8 mouse cellular contexts compared by ENCODE assay signal in genomic region chr7:63858571-63859152, GRCm38 (mm10). TPM values are rescaled to one million over a fixed set of nuclear protein-coding genes. Genes with fewer than 3 reads are reported as not detected.
A peak's percentile ranks its signal among the peaks of the same experiment; 100 is the strongest.
DNase-seq lines count a peak whose midpoint lies in the region; ATAC-seq and TF ChIP-seq lines count a peak whose summit lies in the region.

No protein-coding gene starts in this region.

- no peak overlapping the region for H3K27ac ChIP-seq in heart, embryonic 14.5 days (replicated peaks in 1 of 2; ENCODE audit: control insufficient read depth in 1 of 2, insufficient read depth in 1 of 2, low read depth in 2 of 2, low read length in 2 of 2)
- no peak overlapping the region for H3K27ac ChIP-seq in liver, embryonic 11.5 days (ENCODE audit: low read depth, low read length)
- no peak overlapping the region for H3K27ac ChIP-seq in stomach, embryonic 14.5 days (ENCODE audit: low read length)

- peak overlapping the region; percentile 72 for H3K9ac ChIP-seq in heart, embryonic 14.5 days (ENCODE audit: low read length)
- peak overlapping the region; percentile 53 for H3K9ac ChIP-seq in liver, embryonic 11.5 days (ENCODE audit: low read depth, low read length)
- H3K9ac ChIP-seq in stomach, embryonic 14.5 days (replicated peaks; ENCODE audit: low read depth, low read length): no peak overlapping the region

- peak; percentile 46 for DNase-seq in A20 (ENCODE audit: low read depth, low spot score)
- peak; percentile 86 for DNase-seq in brain, embryonic 14.5 days (ENCODE audit: low read depth)
- peak; percentile 94 for DNase-seq in kidney, postnatal 10 days
- DNase-seq in liver, embryonic 11.5 days (ENCODE audit: low spot score): peak; percentile 85
- DNase-seq in naive thymus-derived CD4-positive, alpha-beta T cell, adult 2 months (ENCODE audit: low read depth): peak; percentile 92

- TF ChIP-seq POLR2A in brain, embryonic 14.5 days (IDR thresholded peaks at IDR 0.05; ENCODE audit: borderline replicate concordance, extremely low read depth, insufficient read depth, insufficient read length, poor library complexity, severe bottlenecking): no peak

- H3K4me3 ChIP-seq in heart, embryonic 14.5 days (ENCODE audit: control insufficient read depth in 1 of 2, insufficient read depth in 1 of 2, low read depth in 1 of 2, low read length in 2 of 2): peak overlapping the region; percentile 39 to 50
- H3K4me3 ChIP-seq in liver, embryonic 11.5 days (ENCODE audit: low read depth, low read length): peak overlapping the region; percentile 46
- H3K4me3 ChIP-seq in stomach, embryonic 14.5 days (ENCODE audit: low read depth, low read length): peak overlapping the region; percentile 23; the same call in 1 of the 2 replicates

- peak overlapping the region; percentile 85 for H3K4me2 ChIP-seq in heart, embryonic 14.5 days (ENCODE audit: low read length)
- H3K4me2 ChIP-seq in liver, embryonic 11.5 days: peak overlapping the region; percentile 84
- peak overlapping the region; percentile 49 for H3K4me2 ChIP-seq in stomach, embryonic 14.5 days (replicated peaks; ENCODE audit: low read depth, low read length)

- 4% methylated on average over 22 of the region's 22 CpGs for WGBS in heart, embryonic 14.5 days
- WGBS in liver, embryonic 11.5 days: 4% methylated on average over 22 of the region's 22 CpGs
- WGBS in stomach, embryonic 14.5 days: 3% methylated on average over 22 of the region's 22 CpGs

- no peak for TF ChIP-seq CTCF in brain, embryonic 14.5 days (IDR thresholded peaks at IDR 0.05; ENCODE audit: borderline replicate concordance, extremely low read depth, insufficient read depth, insufficient read length)

- H3K4me1 ChIP-seq in heart, embryonic 14.5 days (ENCODE audit: control insufficient read depth in 2 of 2, insufficient read depth in 2 of 2, low read length in 2 of 2): peaks cover 3 to 5% of the 10 kb centered on the region in 2 experiments; a peak in 2 of 4 replicates
- peaks cover 2% of the 10 kb centered on the region; the same call in 1 of the 2 replicates for H3K4me1 ChIP-seq in liver, embryonic 11.5 days (replicated peaks; ENCODE audit: control insufficient read depth, insufficient read depth, low read length)
- H3K4me1 ChIP-seq in stomach, embryonic 14.5 days (ENCODE audit: control insufficient read depth, insufficient read depth, low read length): no peaks in the 10 kb centered on the region

- no peaks in the 10 kb centered on the region for H3K9me3 ChIP-seq in heart, embryonic 14.5 days (ENCODE audit: control insufficient read depth, low read length)
- H3K9me3 ChIP-seq in liver, embryonic 11.5 days (ENCODE audit: control insufficient read depth, low read length): no peaks in the 10 kb centered on the region
- no peaks in the 10 kb centered on the region for H3K9me3 ChIP-seq in stomach, embryonic 14.5 days (ENCODE audit: control insufficient read depth, low read depth, low read length)

- no peaks in the 10 kb centered on the region for H3K36me3 ChIP-seq in heart, embryonic 14.5 days (ENCODE audit: control insufficient read depth, insufficient read depth, low read length)
- no peaks in the 10 kb centered on the region for H3K36me3 ChIP-seq in liver, embryonic 11.5 days (ENCODE audit: control insufficient read depth, insufficient read depth, low read length)
- H3K36me3 ChIP-seq in stomach, embryonic 14.5 days (ENCODE audit: control insufficient read depth, insufficient read depth, low read length): no peaks in the 10 kb centered on the region

- no peaks in the 10 kb centered on the region for H3K27me3 ChIP-seq in heart, embryonic 14.5 days (ENCODE audit: control insufficient read depth, insufficient read depth, low read length)
- H3K27me3 ChIP-seq in liver, embryonic 11.5 days (replicated peaks; ENCODE audit: control insufficient read depth, insufficient read depth, low read length): no peaks in the 10 kb centered on the region
- no peaks in the 10 kb centered on the region for H3K27me3 ChIP-seq in stomach, embryonic 14.5 days (ENCODE audit: control insufficient read depth, insufficient read depth, low read length)

- peak; percentile 68 for ATAC-seq in erythroid progenitor cell, adult 5-6 weeks (replicated peaks; ENCODE audit: low FRiP score, poor library complexity, severe bottlenecking)
- ATAC-seq in heart, embryonic 14.5 days (ENCODE audit: insufficient number of reproducible peaks, insufficient read depth, low FRiP score, low read depth): peak; percentile 48; the same call in 1 of the 2 replicates
- peak; percentile 73 for ATAC-seq in liver, embryonic 11.5 days (replicated peaks; ENCODE audit: low FRiP score)
- ATAC-seq in stomach, embryonic 14.5 days (ENCODE audit: insufficient number of reproducible peaks, insufficient read depth, low FRiP score, low read depth): peak; percentile 82

RNA-seq across cellular contexts. Expression of gene E030018B13Rik, which starts 58.0 kb away (rescaled TPM):
- polyA plus RNA-seq in brain, embryonic 14.5 days (2012; rRNA removed): not detected in 2 replicates
- total RNA-seq in erythroid progenitor cell, adult 5-6 weeks (2015; ENCODE audit: low replicate concordance): not detected in 2 replicates
- total RNA-seq in erythroid progenitor cell, adult 5-6 weeks (2017; ENCODE audit: low replicate concordance): not detected in 2 replicates
- not detected in 2 replicates for polyA plus RNA-seq in heart, embryonic 14.5 days (2014; fragmentation: Nextera tagmentation; extraction: Ambion mirVana)
- 0.25 TPM in 1 of 2 replicates, not detected in the other for polyA plus RNA-seq in liver, embryonic 11.5 days (2014; fragmentation: Nextera tagmentation; extraction: Ambion mirVana)
- 0.25 and 0.34 TPM in 2 replicates for polyA plus RNA-seq in stomach, embryonic 14.5 days (2014; fragmentation: Nextera tagmentation; extraction: Ambion mirVana)
